In the genomic region with DNA sequence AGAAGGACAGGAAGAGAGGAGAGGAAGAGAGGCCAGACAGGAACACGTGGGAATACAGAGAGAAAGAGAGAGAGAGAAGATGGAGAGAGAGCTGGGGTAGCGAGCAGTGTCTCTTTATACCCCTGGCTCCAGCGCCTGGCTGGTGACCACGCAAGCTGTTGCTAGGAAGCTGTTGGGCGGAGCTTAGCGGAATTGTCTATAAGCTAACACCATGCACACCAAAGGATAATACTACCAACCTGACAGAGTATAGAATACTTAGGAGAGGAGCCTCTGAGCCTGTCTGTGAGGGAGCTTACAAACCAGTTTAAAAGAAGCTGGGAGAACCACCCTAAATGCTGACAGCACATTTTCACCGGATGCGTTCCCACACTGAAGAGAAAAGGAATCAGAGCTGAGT, we compare ENCODE assay signal across 11 mouse cellular contexts.
A peak's percentile ranks its signal among the peaks of the same experiment; 100 is the strongest.
DNase-seq lines count a peak whose midpoint lies in the region; ATAC-seq lines count a peak whose summit lies in the region.
"Had no signal": no experiment of that assay in that cellular context is flagged by ENCODE, and none has a peak within 500 bp of the region (broad histone marks: within the 10 kb centered on the region; RNA-seq: fewer than 3 reads in every experiment).

No protein-coding gene starts in this region.

- H3K4me1 ChIP-seq in intestine, embryonic 16.5 days (ENCODE audit: control insufficient read depth, insufficient read depth, low read length): peaks cover 3% of the 10 kb centered on the region
- H3K4me1 ChIP-seq in intestine, embryonic 15.5 days (replicated peaks): no peaks in the 10 kb centered on the region
- H3K4me1 ChIP-seq in forebrain, embryonic 16.5 days (replicated peaks; ENCODE audit: control insufficient read depth, insufficient read depth, low read length): peaks cover 3% of the 10 kb centered on the region; the same call in 1 of the 2 replicates
- no peaks in the 10 kb centered on the region for H3K4me1 ChIP-seq in midbrain, embryonic 16.5 days (ENCODE audit: control insufficient read depth, insufficient read depth, low read length)
- no peaks in the 10 kb centered on the region for H3K4me1 ChIP-seq in liver, embryonic 11.5 days (replicated peaks; ENCODE audit: control insufficient read depth, insufficient read depth, low read length)
- H3K4me1 ChIP-seq in embryonic facial prominence, embryonic 10.5 days: peaks cover 9% of the 10 kb centered on the region

- no peaks in the 10 kb centered on the region for H3K27me3 ChIP-seq in intestine, embryonic 16.5 days (replicated peaks; ENCODE audit: control insufficient read depth, insufficient read depth, low read length)
- H3K27me3 ChIP-seq in intestine, embryonic 15.5 days (replicated peaks): no peaks in the 10 kb centered on the region
- H3K27me3 ChIP-seq in forebrain, embryonic 16.5 days (replicated peaks; ENCODE audit: control insufficient read depth, insufficient read depth, low read length): no peaks in the 10 kb centered on the region
- H3K27me3 ChIP-seq in midbrain, embryonic 16.5 days (ENCODE audit: control insufficient read depth, insufficient read depth, low read depth, low read length): no peaks in the 10 kb centered on the region
- no peaks in the 10 kb centered on the region for H3K27me3 ChIP-seq in liver, embryonic 11.5 days (replicated peaks; ENCODE audit: control insufficient read depth, insufficient read depth, low read length)
- no peaks in the 10 kb centered on the region for H3K27me3 ChIP-seq in embryonic facial prominence, embryonic 10.5 days (replicated peaks; ENCODE audit: low read depth, poor library complexity, severe bottlenecking)

- WGBS in intestine, embryonic 16.5 days: 50% methylated on average over 8 of the region's 8 CpGs
- WGBS in intestine, embryonic 15.5 days: 48% methylated on average over 8 of the region's 8 CpGs
- 54% methylated on average over 8 of the region's 8 CpGs for WGBS in forebrain, embryonic 16.5 days
- 49% methylated on average over 8 of the region's 8 CpGs for WGBS in midbrain, embryonic 16.5 days
- 67% methylated on average over 8 of the region's 8 CpGs for WGBS in liver, embryonic 11.5 days
- 68% methylated on average over 8 of the region's 8 CpGs for WGBS in embryonic facial prominence, embryonic 10.5 days

- no peak overlapping the region for H3K9ac ChIP-seq in intestine, embryonic 16.5 days (ENCODE audit: low read depth, low read length)
- no peak overlapping the region for H3K9ac ChIP-seq in intestine, embryonic 15.5 days
- H3K9ac ChIP-seq in forebrain, embryonic 16.5 days (replicated peaks; ENCODE audit: low read depth, low read length): no peak overlapping the region
- no peak overlapping the region for H3K9ac ChIP-seq in midbrain, embryonic 16.5 days (ENCODE audit: low read depth, low read length)
- no peak overlapping the region for H3K9ac ChIP-seq in liver, embryonic 11.5 days (ENCODE audit: low read depth, low read length)

- no peak overlapping the region for H3K4me3 ChIP-seq in intestine, embryonic 16.5 days (ENCODE audit: low read length)
- no peak overlapping the region for H3K4me3 ChIP-seq in intestine, embryonic 15.5 days (replicated peaks)
- H3K4me3 ChIP-seq in forebrain, embryonic 16.5 days (replicated peaks; ENCODE audit: low read length): no peak overlapping the region
- H3K4me3 ChIP-seq in midbrain, embryonic 16.5 days (ENCODE audit: low read depth, low read length): no peak overlapping the region
- H3K4me3 ChIP-seq in liver, embryonic 11.5 days (ENCODE audit: low read depth, low read length): no peak overlapping the region
- no peak overlapping the region for H3K4me3 ChIP-seq in embryonic facial prominence, embryonic 10.5 days
- H3K4me3 ChIP-seq: limb, embryonic 10.5 days; myocyte had no signal

- DNase-seq in layer of hippocampus, adult 9-11 months: peak; percentile 53
- no peak for DNase-seq in liver, embryonic 11.5 days (ENCODE audit: low spot score)
- DNase-seq in urinary bladder, adult 18-20 months (ENCODE audit: low spot score in 2 of 2): no peak
- DNase-seq in embryonic facial prominence, embryonic 10.5 days (ENCODE audit: low spot score): no peak
- DNase-seq: thymus, postnatal 36 days had no signal

- ATAC-seq in intestine, embryonic 16.5 days: peak; percentile 38; the same call in 1 of the 2 replicates
- ATAC-seq in intestine, embryonic 15.5 days: no peak; the same call in 1 of the 2 replicates
- ATAC-seq in forebrain, embryonic 16.5 days: 0 out of 2 replicates have a peak, but pooled peaks have one; percentile 26
- peak; percentile 71; the same call in 1 of the 2 replicates for ATAC-seq in midbrain, embryonic 16.5 days
- ATAC-seq in liver, embryonic 11.5 days (replicated peaks; ENCODE audit: low FRiP score): no peak

- no peak overlapping the region for H3K4me2 ChIP-seq in intestine, embryonic 16.5 days (ENCODE audit: low read depth, low read length)
- H3K4me2 ChIP-seq in intestine, embryonic 15.5 days (replicated peaks): no peak overlapping the region
- H3K4me2 ChIP-seq in forebrain, embryonic 16.5 days (ENCODE audit: low read length): no peak overlapping the region
- H3K4me2 ChIP-seq in midbrain, embryonic 16.5 days (ENCODE audit: low read length): peak overlapping the region; percentile 29
- H3K4me2 ChIP-seq in liver, embryonic 11.5 days: no peak overlapping the region

- H3K27ac ChIP-seq in intestine, embryonic 16.5 days (ENCODE audit: low read length): peak overlapping the region; percentile 24; the same call in 1 of the 2 replicates
- no peak overlapping the region for H3K27ac ChIP-seq in intestine, embryonic 15.5 days
- H3K27ac ChIP-seq in forebrain, embryonic 16.5 days (ENCODE audit: low read length): no peak overlapping the region
- no peak overlapping the region for H3K27ac ChIP-seq in midbrain, embryonic 16.5 days (ENCODE audit: low read length)
- no peak overlapping the region for H3K27ac ChIP-seq in liver, embryonic 11.5 days (ENCODE audit: low read depth, low read length)
- no peak overlapping the region for H3K27ac ChIP-seq in embryonic facial prominence, embryonic 10.5 days (replicated peaks)
- H3K27ac ChIP-seq: limb, embryonic 10.5 days had no signal

- no peaks in the 10 kb centered on the region for H3K36me3 ChIP-seq in intestine, embryonic 16.5 days (ENCODE audit: control insufficient read depth, insufficient read depth, low read length)
- no peaks in the 10 kb centered on the region for H3K36me3 ChIP-seq in intestine, embryonic 15.5 days
- H3K36me3 ChIP-seq in forebrain, embryonic 16.5 days (ENCODE audit: control insufficient read depth, insufficient read depth): no peaks in the 10 kb centered on the region
- H3K36me3 ChIP-seq in midbrain, embryonic 16.5 days (ENCODE audit: control insufficient read depth, insufficient read depth, low read length): no peaks in the 10 kb centered on the region
- no peaks in the 10 kb centered on the region for H3K36me3 ChIP-seq in liver, embryonic 11.5 days (ENCODE audit: control insufficient read depth, insufficient read depth, low read length)
- no peaks in the 10 kb centered on the region for H3K36me3 ChIP-seq in embryonic facial prominence, embryonic 10.5 days (replicated peaks)
- H3K36me3 ChIP-seq: limb, embryonic 10.5 days had no signal

- no peaks in the 10 kb centered on the region for H3K9me3 ChIP-seq in intestine, embryonic 16.5 days (ENCODE audit: control insufficient read depth, low read length)
- H3K9me3 ChIP-seq in intestine, embryonic 15.5 days: no peaks in the 10 kb centered on the region
- no peaks in the 10 kb centered on the region for H3K9me3 ChIP-seq in forebrain, embryonic 16.5 days (ENCODE audit: control insufficient read depth, low read length)
- no peaks in the 10 kb centered on the region for H3K9me3 ChIP-seq in midbrain, embryonic 16.5 days (replicated peaks; ENCODE audit: control insufficient read depth, low read length, poor library complexity, severe bottlenecking)
- no peaks in the 10 kb centered on the region for H3K9me3 ChIP-seq in liver, embryonic 11.5 days (ENCODE audit: control insufficient read depth, low read length)
- H3K9me3 ChIP-seq in embryonic facial prominence, embryonic 10.5 days: no peaks in the 10 kb centered on the region
- H3K9me3 ChIP-seq: limb, embryonic 10.5 days had no signal

Comparison
In these comparisons a context has a peak if more than half of its experiments do, and no peak if none do; other contexts are left out.
1. ATAC-seq: peak in intestine, embryonic 16.5 days (single experiment), forebrain, embryonic 16.5 days (single experiment) and midbrain, embryonic 16.5 days (single experiment); none in intestine, embryonic 15.5 days (single experiment) and liver, embryonic 11.5 days (single experiment).